Mouse (Mus musculus) limb, embryonic 11.5 days (tissue): Measurements from ENCODE around the gene Ip6k1. TPM values are rescaled to one million over a fixed set of nuclear protein-coding genes. Genes with fewer than 3 reads are reported as not detected.
A peak's percentile ranks its signal among the peaks of the same experiment; 100 is the strongest.

Source experiments
- ATAC-seq: fragments of 200-750 bp; cut with Nextera tagmentation; 2 replicates; pipeline ENCODE4 v1.8.0; 2017; ENCODE audit warnings: low read depth; ENCODE audit not compliant: insufficient number of reproducible peaks, low FRiP score, low TSS enrichment
- DNase-seq: peaks from one replicate; pipeline ENCODE4 v3.0.0-alpha.2; 2015; ENCODE audit warnings: low spot score
- H3K27ac ChIP-seq: fragments of 300-500 bp; sonication (generic); replicated peaks from 2 replicates; pipeline ENCODE4 v1.5.1; 2014; ENCODE audit warnings: low read depth, mild to moderate bottlenecking, low read length
- H3K27me3 ChIP-seq: fragments of 300-500 bp; sonication (generic); 2 replicates; pipeline ENCODE4 v1.6.1; 2014; ENCODE audit warnings: mild to moderate bottlenecking, low read length, mixed read lengths; ENCODE audit not compliant: control insufficient read depth, insufficient read depth
- H3K36me3 ChIP-seq: fragments of 300-500 bp; sonication (generic); 2 replicates; pipeline ENCODE4 v1.6.1; 2014; ENCODE audit warnings: mild to moderate bottlenecking, low read length, moderate library complexity, mixed read lengths; ENCODE audit not compliant: control insufficient read depth, insufficient read depth
- H3K4me1 ChIP-seq: fragments of 300-500 bp; sonication (generic); 2 replicates; pipeline ENCODE4 v1.6.1; 2014; ENCODE audit warnings: low read length, mixed read lengths; ENCODE audit not compliant: control insufficient read depth, insufficient read depth
- H3K4me2 ChIP-seq: fragments of 300-500 bp; sonication (generic); 2 replicates; pipeline ENCODE4 v1.6.1; 2014; ENCODE audit warnings: low read depth, mild to moderate bottlenecking, moderate library complexity; ENCODE audit not compliant: severe bottlenecking
- H3K4me3 ChIP-seq: fragments of 300-500 bp; sonication (generic); 2 replicates; pipeline ENCODE4 v1.5.1; 2014; ENCODE audit warnings: low read depth, low read length
- H3K9ac ChIP-seq: fragments of 300-500 bp; sonication (generic); 2 replicates; pipeline ENCODE4 v1.6.1; 2014; ENCODE audit warnings: mild to moderate bottlenecking, low read length
- H3K9me3 ChIP-seq: fragments of 300-500 bp; sonication (generic); 2 replicates; pipeline ENCODE4 v1.6.1; 2016; ENCODE audit warnings: low read length; ENCODE audit not compliant: control insufficient read depth
- WGBS: fragments of 180-500 bp; shearing (Covaris S2); extraction: QIAGEN DNeasy Blood & Tissue Kit; methylation state at CpG from one replicate; pipeline ENCODE4 v1.1.7; 2014; 5-methylcytosine and 5-hydroxymethylcytosine counted together
- polyA plus RNA-seq: library from polyadenylated mRNA; unstranded; fragments of >200 nt; fragmentation: Nextera tagmentation; extraction: Ambion mirVana; gene quantifications from 2 replicates; pipeline ENCODE4 v1.2.1, GENCODE M21; 2014

Ip6k1 gene
- polyA plus RNA-seq, 1 experiment from 2014 or later: 30.5 TPM

DNA sequence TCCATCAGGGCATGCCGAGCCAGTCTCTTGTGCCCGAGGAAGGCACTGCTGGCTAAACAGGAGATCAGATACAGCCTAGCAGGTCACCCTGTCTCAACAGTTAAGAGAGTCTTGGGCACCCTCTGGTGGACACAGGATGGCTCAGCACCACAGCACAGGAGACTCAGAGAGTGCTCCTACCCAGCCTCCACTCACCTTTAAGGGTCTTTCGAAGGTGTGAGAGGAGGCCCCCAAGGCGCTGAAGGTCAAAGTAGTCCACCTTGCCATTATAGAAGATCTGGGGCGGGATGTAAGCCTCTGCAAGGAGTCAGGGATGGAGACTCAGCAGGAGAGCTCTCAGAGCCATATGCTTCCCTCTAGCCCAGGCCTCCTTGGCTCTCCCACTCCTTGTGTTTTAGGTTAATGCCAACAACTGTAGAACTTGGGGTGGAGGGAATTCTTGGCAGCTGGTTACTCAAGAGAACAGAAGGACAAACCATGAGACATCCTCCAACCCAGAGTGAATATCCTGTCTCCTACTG is 63.2 kb downstream of the Ip6k1 start:
- no peaks in the 10 kb centered on the region for H3K9me3 ChIP-seq
- ATAC-seq: no peak
- H3K36me3 ChIP-seq: peaks cover 14% of the 10 kb centered on the region

DNA sequence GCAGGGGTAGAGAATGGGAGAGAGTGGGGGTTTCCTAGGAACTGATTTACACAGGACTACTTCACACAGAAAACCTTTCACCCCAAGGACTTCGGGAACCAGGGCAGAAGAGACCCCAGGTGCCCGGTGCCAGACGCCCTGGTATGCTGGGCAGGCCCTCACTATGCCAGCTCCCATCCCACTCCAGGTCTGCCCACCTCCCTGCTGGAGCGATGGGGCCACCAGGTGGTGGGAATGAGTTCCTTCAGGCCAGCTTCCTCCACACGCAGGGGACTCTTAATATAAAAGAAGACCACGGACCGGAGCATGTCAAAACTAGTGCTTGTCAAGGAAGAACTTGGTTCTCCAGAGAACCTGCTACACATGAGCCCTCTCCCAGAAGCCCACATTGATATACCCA is 64.9 kb downstream of the Ip6k1 start:
- Histone ChIP-seq H3K9me3 (no peaks in the 10 kb centered on the region), H3K4me2 (no peak overlapping the region), H3K9ac (no peak overlapping the region), H3K36me3 (peaks cover 16% of the 10 kb centered on the region), H3K4me1 (no peaks in the 10 kb centered on the region), H3K4me3 (no peak overlapping the region), H3K27me3 (no peaks in the 10 kb centered on the region), H3K27ac (no peak overlapping the region)
- ATAC-seq: no peak
- WGBS: 73% methylated on average over 7 of the region's 7 CpGs
- no peak for DNase-seq

More for the DNA sequence above, 63.2 kb downstream of the Ip6k1 start:
- Histone ChIP-seq H3K4me2 (no peak overlapping the region), H3K27ac (no peak overlapping the region), H3K4me1 (no peaks in the 10 kb centered on the region), H3K4me3 (no peak overlapping the region), H3K9ac (no peak overlapping the region), H3K27me3 (no peaks in the 10 kb centered on the region)
- peak; percentile 63 for DNase-seq
- WGBS: 50% methylated on average over 5 of the region's 5 CpGs

DNA sequence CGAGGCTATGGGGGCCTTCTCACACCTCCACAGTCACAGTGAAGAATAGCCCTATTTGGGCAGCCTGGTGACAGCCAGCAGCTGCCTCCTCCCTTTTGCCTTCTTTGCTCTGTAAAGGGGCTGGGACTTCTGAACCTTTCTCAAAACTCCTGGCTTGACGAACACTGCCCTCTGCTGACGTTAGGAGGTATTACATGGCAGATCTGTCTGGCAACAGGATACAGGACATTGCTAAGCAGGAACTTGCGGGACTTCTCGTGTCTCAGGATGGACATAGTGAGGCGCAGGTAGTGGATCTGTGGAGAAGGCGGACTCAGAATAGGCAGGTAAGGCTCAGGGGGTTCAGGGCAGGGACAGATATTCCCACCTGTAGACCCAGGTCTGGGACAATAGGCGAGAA is 65.6 kb downstream of the Ip6k1 start:
- no peaks in the 10 kb centered on the region for H3K4me1 ChIP-seq
- H3K9ac ChIP-seq: no peak overlapping the region
- H3K4me2 ChIP-seq: no peak overlapping the region
- no peak overlapping the region for H3K4me3 ChIP-seq
- DNase-seq (peak; percentile 94), ATAC-seq (peak; percentile 45; the same call in 1 of the 2 replicates)
- no peak overlapping the region for H3K27ac ChIP-seq
- H3K36me3 ChIP-seq: peaks cover 13% of the 10 kb centered on the region
- 16% methylated on average over 8 of the region's 8 CpGs for WGBS
- H3K27me3 ChIP-seq: no peaks in the 10 kb centered on the region
- H3K9me3 ChIP-seq: no peaks in the 10 kb centered on the region

DNA sequence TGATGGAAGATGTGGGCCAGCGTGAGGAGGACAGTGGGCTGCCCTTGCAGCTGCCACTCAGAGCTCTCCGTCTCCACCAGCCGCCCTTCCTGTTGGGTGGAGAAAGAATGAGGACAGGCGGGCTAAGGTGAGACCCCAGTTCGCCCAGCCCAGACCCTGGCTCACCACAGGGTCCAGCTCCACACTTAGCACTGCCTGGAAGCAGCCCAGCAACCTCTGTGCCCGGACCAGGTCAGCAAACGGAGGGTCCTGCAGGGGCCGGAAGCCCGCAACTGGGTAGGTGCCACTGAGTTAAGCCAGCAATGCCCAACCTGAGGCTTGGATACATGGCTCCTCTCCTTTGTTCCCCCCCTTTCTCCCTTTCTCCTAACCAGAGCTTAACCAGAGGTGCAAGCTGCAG is 66.7 kb downstream of the Ip6k1 start:
- no peaks in the 10 kb centered on the region for H3K9me3 ChIP-seq
- no peak overlapping the region for H3K27ac ChIP-seq
- peaks cover 12% of the 10 kb centered on the region for H3K36me3 ChIP-seq
- no peaks in the 10 kb centered on the region for H3K27me3 ChIP-seq
- no peak for DNase-seq
- ATAC-seq: no peak
- no peaks in the 10 kb centered on the region for H3K4me1 ChIP-seq
- no peak overlapping the region for H3K4me3 ChIP-seq
- no peak overlapping the region for H3K9ac ChIP-seq
- no peak overlapping the region for H3K4me2 ChIP-seq
- 95% methylated on average over 9 of the region's 9 CpGs for WGBS

DNA sequence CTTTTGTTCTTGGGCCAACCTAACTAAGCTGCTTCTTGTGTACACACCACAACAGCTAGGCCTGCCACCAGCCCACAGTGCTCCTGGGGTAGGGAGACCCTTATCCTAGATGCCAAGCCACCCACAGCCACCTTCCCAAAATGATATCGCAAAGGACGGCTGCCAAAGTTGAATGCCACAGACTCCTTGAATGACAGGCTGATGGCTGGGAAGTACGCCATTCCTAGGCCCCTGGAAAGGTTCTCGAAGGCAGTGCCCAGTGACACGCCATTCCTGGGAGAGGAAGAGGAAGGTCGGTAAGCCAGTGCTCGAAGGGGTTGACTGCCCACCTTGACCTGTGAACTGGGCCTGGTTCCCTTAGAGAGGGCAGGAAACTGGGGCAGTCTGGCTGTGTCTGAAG is 67.2 kb downstream of the Ip6k1 start:
- H3K27ac ChIP-seq: no peak overlapping the region
- peaks cover 12% of the 10 kb centered on the region for H3K36me3 ChIP-seq
- H3K4me2 ChIP-seq: no peak overlapping the region
- H3K9me3 ChIP-seq: no peaks in the 10 kb centered on the region
- H3K4me1 ChIP-seq: no peaks in the 10 kb centered on the region
- WGBS: 93% methylated on average over 7 of the region's 7 CpGs
- no peaks in the 10 kb centered on the region for H3K27me3 ChIP-seq
- ATAC-seq (no peak), DNase-seq (no peak)
- no peak overlapping the region for H3K9ac ChIP-seq
- H3K4me3 ChIP-seq: no peak overlapping the region

DNA sequence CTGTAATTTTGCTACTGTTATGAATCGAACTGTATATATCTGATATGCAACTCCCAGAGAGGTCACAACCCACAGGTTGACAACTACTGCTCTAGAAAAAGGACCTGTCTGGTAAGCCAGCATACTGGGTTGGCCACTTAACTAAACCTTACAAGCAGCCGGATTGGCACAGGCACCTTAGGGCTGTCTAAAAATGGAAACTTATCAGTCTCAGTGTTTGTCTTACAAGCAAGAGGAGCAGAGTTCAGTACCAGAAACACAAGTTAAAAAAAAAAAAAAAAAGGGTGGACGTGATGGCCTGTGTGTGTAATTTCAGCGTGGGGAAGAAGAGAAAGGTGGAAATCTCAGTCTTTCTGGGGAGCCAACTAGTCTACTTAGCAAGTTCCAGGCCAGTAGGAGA is 69.5 kb downstream of the Ip6k1 start:
- H3K4me2 ChIP-seq: no peak overlapping the region
- H3K36me3 ChIP-seq: peaks cover 12% of the 10 kb centered on the region
- no peak overlapping the region for H3K27ac ChIP-seq
- H3K9ac ChIP-seq: no peak overlapping the region
- H3K27me3 ChIP-seq: no peaks in the 10 kb centered on the region
- ATAC-seq (no peak), DNase-seq (no peak)
- 83% methylated on average over 4 of the region's 4 CpGs for WGBS
- no peaks in the 10 kb centered on the region for H3K9me3 ChIP-seq
- no peaks in the 10 kb centered on the region for H3K4me1 ChIP-seq
- no peak overlapping the region for H3K4me3 ChIP-seq

DNA sequence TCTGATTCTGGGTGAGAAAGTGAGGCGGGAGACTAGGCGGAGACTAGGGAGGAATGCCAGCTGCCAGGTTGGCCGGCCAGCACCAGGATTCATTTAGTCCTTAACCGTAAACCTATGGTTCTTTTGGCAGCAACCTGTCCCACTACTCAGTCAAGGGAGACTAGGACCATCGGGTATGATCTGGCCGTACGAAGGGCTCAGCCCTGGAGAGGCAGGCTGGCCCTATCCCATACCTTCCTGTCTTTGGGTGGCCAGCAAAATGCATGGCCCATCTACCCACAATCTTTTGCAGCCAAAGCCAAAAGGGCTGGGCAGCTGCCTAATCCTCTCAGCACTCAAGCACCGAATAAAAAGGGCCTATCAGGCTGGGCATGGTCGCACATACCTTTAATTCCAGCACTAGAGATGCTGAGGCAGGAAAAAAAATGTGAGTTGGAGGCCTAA is 70.2 kb downstream of the Ip6k1 start:
- no peak overlapping the region for H3K9ac ChIP-seq
- H3K27me3 ChIP-seq: no peaks in the 10 kb centered on the region
- no peak for DNase-seq
- WGBS: 58% methylated on average over 9 of the region's 9 CpGs
- no peak overlapping the region for H3K4me3 ChIP-seq
- no peaks in the 10 kb centered on the region for H3K9me3 ChIP-seq
- peaks cover 12% of the 10 kb centered on the region for H3K36me3 ChIP-seq
- no peaks in the 10 kb centered on the region for H3K4me1 ChIP-seq
- no peak overlapping the region for H3K4me2 ChIP-seq
- no peak overlapping the region for H3K27ac ChIP-seq
- ATAC-seq: no peak

DNA sequence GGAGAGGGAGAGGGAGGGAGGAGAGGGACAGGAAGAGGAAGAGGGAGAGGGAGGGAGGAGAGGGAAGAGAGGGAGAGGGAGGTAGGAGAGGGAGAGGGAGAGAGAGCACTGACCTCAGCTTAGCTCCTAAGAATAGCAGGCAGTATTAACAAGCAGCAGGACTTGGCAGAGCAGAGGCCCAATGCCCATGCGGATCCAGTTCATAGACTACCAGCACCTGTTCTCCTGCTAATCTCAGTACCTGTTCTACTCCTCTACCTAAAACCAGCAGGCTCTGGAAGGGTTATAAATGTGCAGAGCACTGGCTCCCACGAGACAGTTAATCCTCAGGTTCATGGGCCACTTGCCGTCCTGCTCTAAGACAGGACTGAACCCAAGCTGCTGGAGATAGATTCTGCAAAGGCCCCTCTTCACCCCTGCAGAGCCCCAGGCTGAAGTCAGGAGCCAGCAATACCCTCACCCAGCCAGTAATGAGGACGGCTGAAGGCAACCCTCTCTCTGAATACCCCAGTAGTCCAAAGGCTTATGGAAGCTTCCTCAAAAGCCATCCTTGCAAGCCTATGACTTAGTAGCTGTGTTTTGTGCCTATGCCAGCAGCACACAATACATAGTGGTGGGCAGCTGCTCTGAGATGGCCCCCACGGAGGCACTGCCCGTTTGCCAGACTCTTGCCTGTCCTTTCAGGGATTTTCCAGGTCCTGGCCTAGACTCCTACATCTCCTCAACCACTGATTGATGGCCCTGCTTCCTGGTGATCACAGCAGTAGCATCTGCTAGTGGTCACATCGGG is 71.0 kb downstream of the Ip6k1 start:
- peaks cover 2% of the 10 kb centered on the region for H3K4me1 ChIP-seq
- DNase-seq: no peak
- H3K9me3 ChIP-seq: no peaks in the 10 kb centered on the region
- H3K27me3 ChIP-seq: no peaks in the 10 kb centered on the region
- H3K4me3 ChIP-seq: no peak overlapping the region
- WGBS: 63% methylated on average over 7 of the region's 7 CpGs
- no peak overlapping the region for H3K4me2 ChIP-seq
- H3K27ac ChIP-seq: no peak overlapping the region
- no peak overlapping the region for H3K9ac ChIP-seq
- peaks cover 12% of the 10 kb centered on the region for H3K36me3 ChIP-seq
- no peak for ATAC-seq
